Mouse (Mus musculus): ENCODE results near the gene Adra1b. TPM values are rescaled to one million over a fixed set of nuclear protein-coding genes. Genes with fewer than 3 reads are reported as not detected.

Gene Adra1b
- polyA plus RNA-seq, 1 experiment from 2014 or later = 0.40 TPM

GRCm38 (mm10) chr11:43755411-43755810 lies 145.6 kb downstream of the Adra1b start:
- Histone ChIP-seq H3K4me1 (replicated peaks; ENCODE audit: control insufficient read depth, insufficient read depth, low read length) (no peaks in the 10 kb centered on the region), H3K27me3 (ENCODE audit: control insufficient read depth, insufficient read depth, low read length) (no peaks in the 10 kb centered on the region; the same call in 1 of the 2 replicates), H3K9ac (ENCODE audit: low read length) (no peak overlapping the region), H3K27ac (ENCODE audit: low read depth, low read length) (no peak overlapping the region), H3K9me3 (ENCODE audit: control insufficient read depth, low read length) (no peaks in the 10 kb centered on the region), H3K4me3 (ENCODE audit: low read depth, low read length) (no peak overlapping the region), H3K4me2 (ENCODE audit: low read depth, low read length, severe bottlenecking) (no peak overlapping the region), H3K36me3 (ENCODE audit: control insufficient read depth, insufficient read depth, low read length) (no peaks in the 10 kb centered on the region)
- ATAC-seq (replicated peaks; ENCODE audit: low FRiP score) = no peak
- DNase-seq (ENCODE audit: low spot score) = no peak
- WGBS = 69% methylated on average over 5 of the region's 5 CpGs

GRCm38 (mm10) chr11:43754568-43754967 lies 146.4 kb downstream of the Adra1b start:
- ATAC-seq (replicated peaks; ENCODE audit: low FRiP score) = no peak
- Histone ChIP-seq H3K4me3 (ENCODE audit: low read depth, low read length) (no peak overlapping the region), H3K27me3 (ENCODE audit: control insufficient read depth, insufficient read depth, low read length) (no peaks in the 10 kb centered on the region; the same call in 1 of the 2 replicates), H3K36me3 (ENCODE audit: control insufficient read depth, insufficient read depth, low read length) (no peaks in the 10 kb centered on the region), H3K4me2 (ENCODE audit: low read depth, low read length, severe bottlenecking) (no peak overlapping the region), H3K9ac (ENCODE audit: low read length) (no peak overlapping the region), H3K4me1 (replicated peaks; ENCODE audit: control insufficient read depth, insufficient read depth, low read length) (no peaks in the 10 kb centered on the region), H3K27ac (ENCODE audit: low read depth, low read length) (no peak overlapping the region), H3K9me3 (ENCODE audit: control insufficient read depth, low read length) (no peaks in the 10 kb centered on the region)
- DNase-seq (ENCODE audit: low spot score) = no peak
- WGBS = 86% methylated on average over 1 of the region's 1 CpGs

- WGBS = 63% methylated on average over 2 of the region's 2 CpGs
- Histone ChIP-seq H3K27me3 (ENCODE audit: control insufficient read depth, insufficient read depth, low read length) (no peaks in the 10 kb centered on the region; the same call in 1 of the 2 replicates), H3K9ac (ENCODE audit: low read length) (no peak overlapping the region), H3K4me1 (replicated peaks; ENCODE audit: control insufficient read depth, insufficient read depth, low read length) (peaks cover 4% of the 10 kb centered on the region; the same call in 1 of the 2 replicates), H3K36me3 (ENCODE audit: control insufficient read depth, insufficient read depth, low read length) (no peaks in the 10 kb centered on the region), H3K27ac (ENCODE audit: low read depth, low read length) (no peak overlapping the region), H3K9me3 (ENCODE audit: control insufficient read depth, low read length) (no peaks in the 10 kb centered on the region), H3K4me2 (ENCODE audit: low read depth, low read length, severe bottlenecking) (no peak overlapping the region), H3K4me3 (ENCODE audit: low read depth, low read length) (no peak overlapping the region)
- DNase-seq (ENCODE audit: low spot score) (no peak), ATAC-seq (replicated peaks; ENCODE audit: low FRiP score) (no peak)
Observed at GRCm38 (mm10) chr11:43751542-43751941, 149.5 kb downstream of the Adra1b start.

DNA sequence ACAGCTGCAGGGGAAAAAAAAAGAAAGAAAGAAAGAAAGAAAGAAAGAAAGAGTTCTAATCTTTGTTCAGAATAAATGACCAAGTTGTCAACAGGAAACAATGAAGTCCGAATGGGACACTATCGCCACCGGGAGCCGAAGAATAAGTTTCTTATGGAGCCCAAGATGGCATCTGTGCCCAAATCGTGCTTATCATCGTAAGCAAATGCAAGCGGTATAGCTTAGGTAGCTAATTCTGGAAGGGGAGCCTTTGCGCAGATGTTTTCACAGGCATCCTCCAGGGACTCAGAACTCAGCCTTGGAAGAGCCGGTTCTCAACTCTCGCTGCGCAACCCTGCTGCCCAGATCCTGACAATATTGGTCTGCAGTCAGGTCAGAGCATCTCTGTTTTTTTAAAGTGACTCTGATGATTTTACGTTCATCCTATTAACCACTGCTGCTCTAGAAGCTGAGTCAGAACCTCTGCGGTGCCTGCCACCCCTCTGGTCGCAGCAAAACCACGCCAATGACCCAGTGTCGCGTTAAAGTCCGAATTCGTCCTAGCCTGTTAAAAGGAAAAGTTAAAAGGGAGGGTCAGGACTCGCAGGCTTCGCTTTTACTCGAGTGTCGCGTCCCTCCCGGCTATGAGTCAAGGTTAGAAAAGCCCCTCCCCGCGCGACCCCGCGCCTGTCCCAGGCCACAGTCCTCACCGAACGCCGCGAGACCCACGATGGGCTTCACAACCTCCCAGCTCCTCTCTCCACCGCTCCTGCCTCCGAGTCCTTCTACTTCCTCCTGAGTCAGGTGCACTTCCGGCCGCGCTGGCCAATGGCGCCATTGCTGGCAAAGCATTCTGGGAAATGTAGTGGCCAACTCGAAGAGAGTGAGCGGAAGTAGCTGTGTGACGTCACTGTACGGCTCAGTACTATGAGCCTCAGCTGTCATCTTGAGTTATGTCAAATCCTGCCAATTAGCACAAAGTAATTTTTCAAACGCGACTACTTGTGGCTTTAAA lies 153.5 kb downstream of the Adra1b start, which contains the start of gene Ttc1:
TSS of gene Ttc1 (minus strand) at position 776 of the 994 bp plus-strand sequence.
- peaks cover 4% of the 10 kb centered on the region; the same call in 1 of the 2 replicates for H3K4me1 ChIP-seq (replicated peaks; ENCODE audit: control insufficient read depth, insufficient read depth, low read length)
- H3K4me2 ChIP-seq (ENCODE audit: low read depth, low read length, severe bottlenecking) = peak within 1 kb of the TSS; percentile 89
- 4% methylated on average over 46 of the region's 47 CpGs for WGBS
- peak within 1 kb of the TSS; percentile 74 for H3K4me3 ChIP-seq (ENCODE audit: low read depth, low read length)
- peak within 1 kb of the TSS; percentile 73 for H3K9ac ChIP-seq (ENCODE audit: low read length)
- DNase-seq (ENCODE audit: low spot score) (peak; percentile 95), ATAC-seq (replicated peaks; ENCODE audit: low FRiP score) (peak; percentile 98)
- no peak within 1 kb of the TSS for H3K27ac ChIP-seq (ENCODE audit: low read depth, low read length)
- H3K36me3 ChIP-seq (ENCODE audit: control insufficient read depth, insufficient read depth, low read length) = peaks cover 3% of the 10 kb centered on the region; the same call in 1 of the 2 replicates
- H3K9me3 ChIP-seq (ENCODE audit: control insufficient read depth, low read length) = no peaks in the 10 kb centered on the region
- H3K27me3 ChIP-seq (ENCODE audit: control insufficient read depth, insufficient read depth, low read length) = no peaks in the 10 kb centered on the region

DNA sequence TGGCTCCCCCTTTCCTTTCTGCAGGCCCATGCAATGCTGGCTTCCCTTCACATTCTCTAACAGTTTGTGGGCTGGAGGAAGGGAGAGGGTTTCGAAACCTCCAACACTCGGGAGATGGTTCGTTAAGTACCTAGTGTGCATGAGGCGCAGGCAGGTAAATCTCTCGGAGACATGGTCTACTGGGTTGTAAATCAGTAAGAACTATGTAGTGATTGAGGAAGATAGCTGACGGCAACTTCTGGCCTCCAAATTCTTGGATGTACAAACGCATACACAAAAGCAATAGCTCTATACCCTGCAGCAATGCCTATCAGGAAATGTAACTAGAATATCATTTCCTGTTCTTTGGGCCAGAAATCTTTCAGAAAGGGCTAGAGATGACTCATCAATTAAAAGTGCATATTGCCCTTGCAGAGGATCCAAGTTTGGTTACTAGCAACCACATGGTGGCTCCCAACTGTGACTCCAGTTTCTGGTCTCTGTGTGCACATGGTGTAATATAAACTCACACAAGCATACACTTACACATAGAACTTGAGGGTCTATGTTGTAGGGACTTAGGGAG lies 172.2 kb downstream of the Adra1b start:
- Histone ChIP-seq H3K4me1 (replicated peaks; ENCODE audit: control insufficient read depth, insufficient read depth, low read length) (no peaks in the 10 kb centered on the region), H3K4me3 (ENCODE audit: low read depth, low read length) (no peak overlapping the region), H3K9me3 (ENCODE audit: control insufficient read depth, low read length) (no peaks in the 10 kb centered on the region), H3K27me3 (ENCODE audit: control insufficient read depth, insufficient read depth, low read length) (no peaks in the 10 kb centered on the region), H3K9ac (ENCODE audit: low read length) (no peak overlapping the region), H3K36me3 (ENCODE audit: control insufficient read depth, insufficient read depth, low read length) (peaks cover 2% of the 10 kb centered on the region; the same call in 1 of the 2 replicates), H3K4me2 (ENCODE audit: low read depth, low read length, severe bottlenecking) (no peak overlapping the region), H3K27ac (ENCODE audit: low read depth, low read length) (no peak overlapping the region)
- no peak for DNase-seq (ENCODE audit: low spot score)
- 91% methylated on average over 7 of the region's 7 CpGs for WGBS
- no peak for ATAC-seq (replicated peaks; ENCODE audit: low FRiP score)

DNA sequence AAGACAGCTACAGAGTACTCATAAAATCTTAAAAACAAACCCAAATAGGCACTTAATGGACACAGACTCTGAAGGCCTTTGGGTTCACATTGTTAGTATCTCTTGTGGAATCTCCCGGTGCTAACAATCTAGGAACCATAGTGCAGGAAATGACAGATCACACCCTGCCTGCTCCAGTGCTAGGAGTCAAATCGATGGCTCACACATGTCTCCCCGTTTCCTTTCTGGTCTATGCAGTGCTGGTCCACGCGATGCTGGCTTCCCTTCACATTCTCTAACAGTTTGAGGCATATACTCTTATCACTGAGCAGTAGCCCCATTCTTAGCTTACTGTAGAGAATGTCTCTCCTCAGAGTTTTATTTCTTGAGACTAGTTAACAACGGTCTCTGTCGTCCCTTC lies 173.2 kb downstream of the Adra1b start:
- Histone ChIP-seq H3K9ac (ENCODE audit: low read length) (no peak overlapping the region), H3K36me3 (ENCODE audit: control insufficient read depth, insufficient read depth, low read length) (peaks cover 2% of the 10 kb centered on the region; the same call in 1 of the 2 replicates), H3K27me3 (ENCODE audit: control insufficient read depth, insufficient read depth, low read length) (no peaks in the 10 kb centered on the region), H3K9me3 (ENCODE audit: control insufficient read depth, low read length) (no peaks in the 10 kb centered on the region), H3K4me2 (ENCODE audit: low read depth, low read length, severe bottlenecking) (no peak overlapping the region), H3K4me3 (ENCODE audit: low read depth, low read length) (no peak overlapping the region), H3K27ac (ENCODE audit: low read depth, low read length) (no peak overlapping the region), H3K4me1 (replicated peaks; ENCODE audit: control insufficient read depth, insufficient read depth, low read length) (no peaks in the 10 kb centered on the region)
- WGBS = 86% methylated on average over 7 of the region's 7 CpGs
- no peak for ATAC-seq (replicated peaks; ENCODE audit: low FRiP score)
- no peak for DNase-seq (ENCODE audit: low spot score)

Other genes starting within 250 kb of the Adra1b start
- 44.7 and 46.0 TPM in 2 replicates for gene Pwwp2a, start 219.2 kb downstream of the Adra1b start, polyA plus RNA-seq (2014; fragmentation: Nextera tagmentation; extraction: Ambion mirVana)
- gene Ttc1, start 153.2 kb downstream of the Adra1b start, polyA plus RNA-seq (2014; fragmentation: Nextera tagmentation; extraction: Ambion mirVana) = 75.1 and 78.5 TPM in 2 replicates